Mouse (Mus musculus) embryonic facial prominence, embryonic 10.5 days (tissue): ENCODE results near the gene Fuca2. TPM values are rescaled to one million over a fixed set of nuclear protein-coding genes. Genes with fewer than 3 reads are reported as not detected.
"Not testable (repeated sequence)": the region's sequence is repeated elsewhere in the genome, so short reads cannot be mapped to it uniquely, and the experiment has no call there.

Experiments
- DNase-seq: peaks from one replicate; pipeline ENCODE4 v3.0.0-alpha.2; 2017; ENCODE audit warnings: low spot score
- H3K27ac ChIP-seq: fragments of 300-500 bp; sonication (generic); replicated peaks from 2 replicates; pipeline ENCODE4 v1.5.1; 2016; ENCODE audit warnings: mild to moderate bottlenecking
- H3K27me3 ChIP-seq: fragments of 300-500 bp; sonication (generic); replicated peaks from 2 replicates; pipeline ENCODE4 v1.6.1; 2016; ENCODE audit warnings: low read depth, mild to moderate bottlenecking; ENCODE audit not compliant: poor library complexity, severe bottlenecking
- H3K36me3 ChIP-seq: fragments of 300-500 bp; sonication (generic); replicated peaks from 2 replicates; pipeline ENCODE4 v1.6.1; 2016; ENCODE audit warnings: mild to moderate bottlenecking, moderate library complexity
- H3K4me1 ChIP-seq: fragments of 300-500 bp; sonication (generic); 2 replicates; pipeline ENCODE4 v1.6.1; 2016
- H3K4me3 ChIP-seq: fragments of 300-500 bp; sonication (generic); 2 replicates; pipeline ENCODE4 v1.5.1; 2016; ENCODE audit warnings: mild to moderate bottlenecking, moderate library complexity
- H3K9me3 ChIP-seq: fragments of 300-500 bp; sonication (generic); 2 replicates; pipeline ENCODE4 v1.6.1; 2016; ENCODE audit warnings: mild to moderate bottlenecking
- WGBS: fragments of 180-500 bp; shearing (Covaris S2); methylation state at CpG from one replicate; pipeline ENCODE4 v1.1.7; 2016; 5-methylcytosine and 5-hydroxymethylcytosine counted together
- polyA plus RNA-seq: library from polyadenylated mRNA; unstranded; fragments of >200 nt; fragmentation: Nextera tagmentation; extraction: Ambion mirVana; gene quantifications from 2 replicates; pipeline ENCODE4 v1.2.1, GENCODE M21; 2016

Fuca2 gene
- 27.0 and 27.1 TPM in 2 replicates for polyA plus RNA-seq

DNA sequence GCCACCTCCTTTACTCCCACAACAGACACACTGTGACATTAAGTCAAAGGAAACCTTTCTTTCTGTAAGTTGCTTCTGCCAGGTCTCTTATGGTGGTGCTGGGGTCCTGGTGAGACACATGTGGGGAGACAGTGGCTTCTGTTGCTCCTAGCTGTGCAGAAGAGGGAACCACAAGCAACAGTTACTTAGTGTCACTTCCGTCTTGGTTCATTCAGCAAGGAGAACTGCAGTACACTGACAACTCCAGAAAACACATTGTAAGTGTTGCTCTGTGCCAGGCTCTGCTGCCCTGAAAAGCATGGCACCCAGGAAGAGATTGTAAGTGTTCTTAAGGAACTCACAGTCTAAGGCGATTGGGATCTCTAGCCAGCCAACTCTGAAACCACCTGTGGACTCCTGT, at the start of gene Fuca2:
Fuca2 (plus strand) TSS at position 210 of the 400 bp plus-strand sequence.
- Histone ChIP-seq H3K27ac (no peak within 1 kb of the TSS), H3K27me3 (0 out of 2 replicates have a peak, but pooled peaks cover 11% of the 10 kb centered on the region), H3K36me3 (no peaks in the 10 kb centered on the region), H3K9me3 (no peaks in the 10 kb centered on the region), H3K4me1 (peaks cover 12% of the 10 kb centered on the region; the same call in 1 of the 2 replicates), H3K4me3 (no peak within 1 kb of the TSS; the same call in 1 of the 2 replicates)
- no peak for DNase-seq
- WGBS: 81% methylated on average over 2 of the region's 2 CpGs

DNA sequence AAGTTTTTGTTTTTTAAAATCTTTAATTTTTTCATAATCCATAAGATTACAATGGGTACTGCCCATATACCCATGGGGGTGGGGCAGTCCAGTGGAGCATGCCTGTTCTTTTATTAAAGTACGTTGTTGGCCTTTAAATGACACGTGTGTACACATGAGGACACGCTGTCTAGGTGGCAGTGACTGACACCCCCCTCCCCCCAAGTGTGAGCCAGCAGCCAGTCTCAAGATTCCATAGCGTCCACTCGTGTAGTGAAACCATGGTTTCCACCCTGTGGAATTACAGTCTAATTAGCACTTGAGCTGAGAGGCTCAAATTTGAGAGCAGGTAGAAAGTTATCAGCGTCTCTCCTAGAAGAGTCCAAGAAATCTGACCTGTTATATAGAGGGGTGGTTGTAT, 47.7 kb upstream of the Fuca2 start:
- WGBS: 86% methylated on average over 6 of the region's 6 CpGs

DNA sequence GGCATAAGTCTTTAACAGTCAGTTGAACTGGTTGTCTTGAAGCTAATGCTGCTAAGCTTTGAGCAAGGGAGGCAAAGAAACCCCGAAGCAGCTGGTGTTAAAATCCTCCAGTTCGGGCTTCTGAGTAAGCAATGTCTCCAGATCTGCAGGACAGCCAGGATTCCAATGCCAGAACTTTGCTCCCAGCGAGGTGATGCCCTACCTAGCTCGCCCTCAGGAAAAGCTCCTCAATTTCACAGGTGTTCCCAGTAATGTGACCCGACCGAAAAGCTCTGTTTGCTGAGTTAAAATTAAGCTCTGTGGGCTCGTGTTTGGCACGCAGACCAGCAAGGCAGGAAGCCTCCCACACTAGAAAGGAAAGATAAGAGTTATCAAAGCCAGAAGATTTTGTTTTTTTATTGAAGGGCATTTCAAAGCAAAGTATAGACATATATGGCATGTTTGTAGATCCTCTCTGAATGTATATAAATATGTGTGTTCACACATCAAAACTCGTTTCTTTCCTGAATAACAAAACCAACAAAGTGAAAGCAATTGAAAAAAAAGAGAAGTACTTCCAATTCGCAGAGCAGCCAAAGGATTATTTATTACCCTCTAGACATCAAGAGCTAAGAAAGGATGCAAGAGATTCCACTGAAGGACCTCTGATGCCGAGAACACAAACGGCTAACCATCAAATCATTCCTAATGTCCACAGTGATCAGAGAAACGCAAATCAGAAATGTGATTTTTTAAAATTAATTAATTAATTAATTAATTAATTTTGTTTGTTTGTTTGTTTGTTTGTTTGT, 45.9 kb upstream of the Fuca2 start:
- H3K4me3 ChIP-seq: no peak overlapping the region
- no peaks in the 10 kb centered on the region for H3K9me3 ChIP-seq
- H3K36me3 ChIP-seq: no peaks in the 10 kb centered on the region
- H3K27ac ChIP-seq: no peak overlapping the region
- DNase-seq: no peak
- no peaks in the 10 kb centered on the region for H3K27me3 ChIP-seq
- 81% methylated on average over 13 of the region's 13 CpGs for WGBS
- no peaks in the 10 kb centered on the region for H3K4me1 ChIP-seq

More for the DNA sequence above, 47.7 kb upstream of the Fuca2 start:
- H3K36me3 ChIP-seq: no peaks in the 10 kb centered on the region
- H3K4me3 ChIP-seq: no peak overlapping the region
- no peaks in the 10 kb centered on the region for H3K27me3 ChIP-seq
- no peaks in the 10 kb centered on the region for H3K4me1 ChIP-seq
- H3K9me3 ChIP-seq: no peaks in the 10 kb centered on the region
- DNase-seq: no peak
- H3K27ac ChIP-seq: no peak overlapping the region

DNA sequence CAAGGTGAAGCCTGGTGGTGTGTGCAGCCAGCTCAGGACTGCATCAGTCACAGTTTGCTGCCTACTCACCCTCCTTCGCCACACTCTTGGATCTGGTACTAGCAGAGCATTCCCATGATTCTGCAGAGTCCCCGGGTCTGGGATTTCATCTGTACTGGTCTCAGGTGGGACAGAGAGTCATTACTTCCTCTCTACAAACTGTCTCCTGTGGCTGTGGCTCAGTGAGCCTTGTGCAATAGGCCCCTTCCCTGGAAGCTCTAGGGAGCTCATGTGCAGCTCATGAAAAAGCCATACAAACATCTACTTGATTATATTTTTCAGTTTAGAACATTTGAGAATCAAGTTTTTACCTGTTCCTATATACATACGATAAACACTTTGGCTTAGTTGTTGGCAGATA, 35.0 kb upstream of the Fuca2 start:
- 93% methylated on average over 3 of the region's 3 CpGs for WGBS
- H3K4me1 ChIP-seq, H3K4me3 ChIP-seq, H3K27me3 ChIP-seq, H3K27ac ChIP-seq, DNase-seq, H3K36me3 ChIP-seq, H3K9me3 ChIP-seq: not testable (repeated sequence)

DNA sequence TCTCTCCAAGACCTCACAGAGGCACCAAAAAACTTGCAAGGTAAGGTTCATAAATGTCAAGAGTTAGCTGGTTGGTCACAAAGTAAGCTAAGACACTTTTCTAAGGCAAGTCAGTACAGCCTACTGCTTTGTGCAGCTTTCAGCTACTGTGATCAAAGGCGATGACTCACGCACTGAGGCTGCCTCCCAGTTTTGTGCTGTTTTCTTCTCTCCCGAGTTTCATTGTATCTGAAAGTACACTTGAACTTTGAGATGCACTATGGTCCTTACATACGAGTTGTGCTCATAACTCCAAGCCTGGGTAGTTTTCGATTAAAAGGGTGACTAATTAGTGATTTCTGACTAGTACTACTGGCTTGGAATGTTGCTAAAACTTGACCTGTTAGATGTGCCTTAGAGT, 32.4 kb upstream of the Fuca2 start:
- 78% methylated on average over 5 of the region's 5 CpGs for WGBS
- H3K27ac ChIP-seq: no peak overlapping the region
- DNase-seq: no peak
- H3K4me1 ChIP-seq: no peaks in the 10 kb centered on the region
- peaks cover 19% of the 10 kb centered on the region for H3K27me3 ChIP-seq
- H3K36me3 ChIP-seq: no peaks in the 10 kb centered on the region
- H3K4me3 ChIP-seq: no peak overlapping the region
- no peaks in the 10 kb centered on the region for H3K9me3 ChIP-seq

DNA sequence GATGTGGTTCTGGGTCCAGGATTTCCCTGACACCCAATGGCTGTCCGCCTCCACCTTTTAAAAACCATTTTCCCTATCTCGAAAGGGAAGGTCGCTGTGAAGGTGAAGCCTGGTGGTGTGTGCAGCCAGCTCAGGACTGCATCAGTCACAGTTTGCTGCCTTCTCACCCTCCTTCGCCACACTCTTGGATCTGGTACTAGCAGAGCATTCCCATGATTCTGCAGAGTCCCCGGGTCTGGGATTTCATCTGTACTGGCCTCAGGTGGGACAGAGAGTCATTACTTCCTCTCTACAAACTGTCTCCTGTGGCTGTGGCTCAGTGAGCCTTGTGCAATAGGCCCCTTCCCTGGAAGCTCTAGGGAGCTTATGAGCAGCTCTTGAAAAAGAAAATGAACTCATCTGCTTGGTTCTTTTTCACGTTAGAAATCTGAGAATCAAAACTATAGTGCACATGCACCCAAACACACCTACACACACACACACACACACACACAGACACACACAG, 31.3 kb upstream of the Fuca2 start:
- WGBS: 82% methylated on average over 6 of the region's 6 CpGs
- H3K4me1 ChIP-seq, H3K27ac ChIP-seq, H3K36me3 ChIP-seq, H3K4me3 ChIP-seq, H3K9me3 ChIP-seq, DNase-seq: not testable (repeated sequence)
- peaks cover 31% of the 10 kb centered on the region for H3K27me3 ChIP-seq

DNA sequence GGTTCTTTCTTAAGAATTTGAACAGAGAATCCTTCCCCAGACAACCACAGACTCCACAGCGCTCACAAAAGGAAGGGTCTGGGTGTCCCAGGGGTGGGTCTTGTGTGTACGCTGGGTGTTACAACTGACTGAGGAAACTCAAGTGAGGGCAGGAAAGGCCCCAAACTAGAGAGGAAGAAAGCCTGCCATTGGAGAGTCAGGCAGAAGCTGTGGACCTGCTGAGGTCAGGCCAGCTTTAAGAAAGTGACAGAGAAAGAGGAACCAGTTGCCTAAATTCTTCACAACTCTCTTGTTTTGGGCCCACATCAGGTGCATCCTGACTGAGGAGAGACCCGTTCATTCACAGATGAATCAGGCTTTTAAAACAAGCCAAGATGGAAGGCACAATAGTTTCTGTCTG, 29.1 kb upstream of the Fuca2 start:
- H3K36me3 ChIP-seq: no peaks in the 10 kb centered on the region
- 85% methylated on average over 3 of the region's 3 CpGs for WGBS
- H3K27me3 ChIP-seq: peaks cover 52% of the 10 kb centered on the region
- no peaks in the 10 kb centered on the region for H3K9me3 ChIP-seq
- H3K4me3 ChIP-seq: no peak overlapping the region
- no peak overlapping the region for H3K27ac ChIP-seq
- DNase-seq: no peak
- H3K4me1 ChIP-seq: peaks cover 20% of the 10 kb centered on the region

DNA sequence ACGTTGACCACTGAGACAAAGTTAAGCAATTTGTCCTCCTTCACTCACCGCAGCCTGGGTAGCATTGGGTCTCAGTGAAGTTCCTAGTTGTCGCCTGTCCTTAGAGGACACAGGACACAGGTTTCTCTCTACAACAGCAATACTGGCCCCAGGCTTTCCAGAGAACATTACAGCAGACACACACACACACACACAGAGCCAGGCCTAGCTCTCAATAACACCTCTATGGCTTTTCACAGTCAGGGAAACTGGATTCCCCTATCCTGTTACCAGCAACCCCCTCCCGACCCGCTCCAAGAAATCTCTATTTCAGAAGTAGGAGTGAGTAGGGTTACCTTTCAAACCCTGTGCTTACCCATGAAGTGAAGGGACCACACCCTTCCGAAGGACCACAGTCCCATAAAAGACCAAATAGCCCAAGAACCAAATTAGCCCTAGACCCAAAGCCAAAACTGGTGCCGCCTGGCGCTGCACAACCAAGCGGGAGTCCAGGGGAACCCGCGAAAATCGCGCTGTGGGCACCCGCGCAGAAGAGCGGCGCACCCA, 26.0 kb upstream of the Fuca2 start:
- Histone ChIP-seq H3K36me3 (no peaks in the 10 kb centered on the region), H3K4me3 (peak overlapping the region; percentile 83), H3K4me1 (peaks cover 24% of the 10 kb centered on the region), H3K27ac (peak overlapping the region; percentile 84), H3K27me3 (peaks cover 67% of the 10 kb centered on the region), H3K9me3 (no peaks in the 10 kb centered on the region)
- WGBS: 13% methylated on average over 17 of the region's 17 CpGs
- DNase-seq: no peak

DNA sequence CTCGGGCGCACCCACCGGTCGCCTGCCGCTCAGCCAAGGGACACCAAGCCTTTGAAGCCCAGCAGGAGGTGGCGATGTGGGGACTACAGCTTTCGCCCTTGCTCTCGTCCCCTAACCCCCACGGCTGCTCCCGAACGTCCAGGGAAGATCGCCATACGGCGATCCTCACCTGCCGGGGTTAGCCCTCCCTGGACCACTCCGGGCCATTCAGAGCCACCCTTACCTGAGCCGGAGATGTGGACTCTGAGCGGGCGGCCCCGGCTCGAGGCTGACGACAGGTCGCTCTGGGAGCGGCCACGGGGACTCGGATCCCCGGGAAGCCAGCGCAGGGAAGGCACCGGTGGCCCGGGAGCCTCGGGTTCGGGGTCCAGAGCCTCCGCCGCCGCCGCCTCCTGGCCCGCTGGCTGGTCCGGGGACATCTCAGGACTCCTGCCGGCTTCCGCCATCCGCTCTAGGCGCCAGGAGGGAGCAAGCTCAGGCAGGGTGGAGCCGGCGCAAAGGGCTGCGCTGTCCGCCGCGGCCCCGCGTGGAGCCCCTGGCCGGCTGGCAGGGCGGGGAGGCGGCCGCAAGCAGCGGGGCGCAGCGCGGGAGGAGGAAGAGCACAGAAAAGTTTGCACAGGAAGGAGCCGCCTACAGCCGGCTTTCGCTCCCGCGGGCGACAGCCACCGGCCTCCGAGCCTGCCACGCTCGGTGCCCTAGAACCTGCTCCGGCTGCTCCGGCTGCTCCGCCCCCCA, 25.3 kb upstream of the Fuca2 start, which contains the start of gene Phactr2:
Phactr2 (minus strand) TSS at position 580 of the 735 bp plus-strand sequence.
- peaks cover 24% of the 10 kb centered on the region for H3K4me1 ChIP-seq
- peak; percentile 72 for DNase-seq
- H3K9me3 ChIP-seq: no peaks in the 10 kb centered on the region
- under 1% methylated on average over 69 of the region's 71 CpGs for WGBS
- peak within 1 kb of the TSS; percentile 83 for H3K4me3 ChIP-seq
- no peaks in the 10 kb centered on the region for H3K36me3 ChIP-seq
- peaks cover 67% of the 10 kb centered on the region for H3K27me3 ChIP-seq
- H3K27ac ChIP-seq: peak within 1 kb of the TSS; percentile 84

DNA sequence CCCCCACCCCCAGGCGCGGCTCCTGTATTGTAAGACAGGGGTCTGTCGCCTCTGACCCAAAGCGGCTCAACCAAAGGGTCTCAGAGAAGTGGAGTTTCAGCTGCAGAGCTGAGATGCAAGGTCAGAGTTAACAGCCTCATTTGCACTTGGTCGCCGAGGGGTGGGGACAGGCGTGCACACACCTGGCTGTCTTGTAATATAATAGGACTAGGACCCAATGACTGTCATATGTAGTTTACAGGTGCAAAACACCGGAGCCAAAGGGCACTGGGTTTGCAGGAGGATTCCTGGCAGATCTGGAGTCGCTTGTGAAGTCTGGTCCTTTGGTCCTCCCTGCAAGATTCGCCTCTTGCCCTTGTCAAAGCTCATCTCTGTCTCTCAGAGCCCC, 24.8 kb upstream of the Fuca2 start:
- DNase-seq: no peak
- Histone ChIP-seq H3K27me3 (peaks cover 67% of the 10 kb centered on the region), H3K4me3 (peak overlapping the region; percentile 83), H3K4me1 (peaks cover 24% of the 10 kb centered on the region), H3K9me3 (no peaks in the 10 kb centered on the region), H3K27ac (peak overlapping the region; percentile 84), H3K36me3 (no peaks in the 10 kb centered on the region)
- WGBS: 3% methylated on average over 10 of the region's 10 CpGs

DNA sequence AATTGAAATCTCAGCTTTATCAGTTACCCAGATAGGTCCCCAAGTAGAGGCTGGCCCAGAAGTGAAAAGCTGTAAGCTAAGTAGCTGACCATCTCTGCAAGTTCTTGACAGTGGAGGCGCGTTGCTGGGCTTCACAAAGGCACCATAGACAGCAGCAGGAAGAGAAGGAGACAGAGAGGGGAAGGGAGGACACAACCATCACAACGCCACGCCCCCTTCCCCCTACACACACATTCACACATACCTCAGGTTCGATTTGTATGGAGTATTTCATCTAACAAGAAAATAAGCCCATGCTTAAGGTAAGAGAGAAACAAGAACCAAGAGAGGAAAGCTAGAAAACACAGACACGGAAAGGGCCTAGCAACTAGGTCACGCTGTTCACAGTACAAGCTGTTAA, 24.2 kb upstream of the Fuca2 start:
- Histone ChIP-seq H3K36me3 (no peaks in the 10 kb centered on the region), H3K27ac (no peak overlapping the region), H3K4me1 (peaks cover 24% of the 10 kb centered on the region), H3K27me3 (peaks cover 66% of the 10 kb centered on the region), H3K9me3 (no peaks in the 10 kb centered on the region), H3K4me3 (no peak overlapping the region)
- no peak for DNase-seq
- WGBS: 28% methylated on average over 7 of the region's 7 CpGs

DNA sequence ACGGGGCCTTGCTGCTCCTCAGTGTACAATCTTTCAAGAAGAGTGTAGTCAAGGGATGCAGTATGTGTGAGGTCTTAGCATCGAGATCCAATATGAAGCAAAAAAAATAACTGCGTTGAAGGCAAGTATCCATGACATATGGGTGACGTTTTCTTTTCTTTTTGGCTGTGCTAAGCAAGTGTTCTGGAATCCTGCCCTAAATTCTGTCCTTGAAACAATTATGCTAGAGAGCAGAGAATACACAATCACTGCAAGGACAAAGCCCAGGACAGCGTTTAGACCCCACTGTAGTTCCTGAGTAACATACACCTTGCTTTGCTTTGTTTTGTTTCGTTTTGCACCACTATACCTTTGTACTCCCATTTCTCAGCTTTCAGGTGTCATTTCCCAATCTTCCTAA, 20.0 kb upstream of the Fuca2 start:
- WGBS: 85% methylated on average over 6 of the region's 6 CpGs
- Histone ChIP-seq H3K4me1 (peaks cover 12% of the 10 kb centered on the region), H3K27me3 (peaks cover 23% of the 10 kb centered on the region), H3K36me3 (no peaks in the 10 kb centered on the region), H3K27ac (no peak overlapping the region), H3K9me3 (no peaks in the 10 kb centered on the region), H3K4me3 (no peak overlapping the region)
- DNase-seq: no peak
